Mouse (Mus musculus): Measurements from ENCODE around the gene Mrpl11.

GRCm38 (mm10) chr19:4961928-4962601, at the start of gene Mrpl11:
- TF ChIP-seq EP300 (IDR thresholded peaks at IDR 0.05) (peak; percentile 86), CTCF (IDR thresholded peaks at IDR 0.05) (peak; percentile 95)
